Mouse (Mus musculus) hindbrain, embryonic 14.5 days (tissue): ENCODE results near the gene Add3. TPM values are rescaled to one million over a fixed set of nuclear protein-coding genes. Genes with fewer than 3 reads are reported as not detected.
"Not testable (repeated sequence)": the region's sequence is repeated elsewhere in the genome, so short reads cannot be mapped to it uniquely, and the experiment has no call there.

Source experiments
- ATAC-seq: fragments of 200-750 bp; cut with Nextera tagmentation; 2 replicates; pipeline ENCODE4 v1.8.0; 2017; ENCODE audit warnings: moderate number of reproducible peaks, mild to moderate bottlenecking, moderate TSS enrichment, moderate library complexity; ENCODE audit not compliant: low FRiP score
- DNase-seq: peaks from one replicate; pipeline ENCODE4 v3.0.0-alpha.2; 2015; ENCODE audit warnings: low spot score
- H3K27ac ChIP-seq: fragments of 300-500 bp; sonication (generic); 2 replicates; pipeline ENCODE4 v1.5.1; 2014; ENCODE audit warnings: mild to moderate bottlenecking, moderate library complexity
- H3K27me3 ChIP-seq: fragments of 300-500 bp; sonication (generic); 2 replicates; pipeline ENCODE4 v1.6.1; 2014; ENCODE audit warnings: mild to moderate bottlenecking, low read length, mixed read lengths; ENCODE audit not compliant: control insufficient read depth, insufficient read depth
- H3K36me3 ChIP-seq: fragments of 300-500 bp; sonication (generic); replicated peaks from 2 replicates; pipeline ENCODE4 v1.6.1; 2014; ENCODE audit not compliant: control insufficient read depth, insufficient read depth
- H3K4me1 ChIP-seq: fragments of 300-500 bp; sonication (generic); replicated peaks from 2 replicates; pipeline ENCODE4 v1.6.1; 2014; ENCODE audit warnings: antibody characterized with exemption, low read length, mixed read lengths; ENCODE audit not compliant: control insufficient read depth, insufficient read depth
- H3K4me2 ChIP-seq: fragments of 300-500 bp; sonication (generic); replicated peaks from 2 replicates; pipeline ENCODE4 v1.6.1; 2014; ENCODE audit warnings: mild to moderate bottlenecking, moderate library complexity
- H3K4me3 ChIP-seq: fragments of 300-500 bp; sonication (generic); replicated peaks from 2 replicates; pipeline ENCODE4 v1.5.1; 2014; ENCODE audit warnings: mild to moderate bottlenecking, low read length
- H3K9ac ChIP-seq: fragments of 300-500 bp; sonication (generic); 2 replicates; pipeline ENCODE4 v1.6.1; 2014
- H3K9me3 ChIP-seq: fragments of 300-500 bp; sonication (generic); 2 replicates; pipeline ENCODE4 v1.6.1; 2016; ENCODE audit warnings: low read length; ENCODE audit not compliant: control insufficient read depth
- WGBS: fragments of 180-500 bp; shearing (Covaris S2); extraction: QIAGEN DNeasy Blood & Tissue Kit; methylation state at CpG from one replicate; pipeline ENCODE4 v1.1.7; 2014; 5-methylcytosine and 5-hydroxymethylcytosine counted together
- polyA plus RNA-seq: library from polyadenylated mRNA; unstranded; fragments of >200 nt; fragmentation: Nextera tagmentation; extraction: Ambion mirVana; gene quantifications from 2 replicates; pipeline ENCODE4 v1.2.1, GENCODE M21; 2014

Add3 gene
- polyA plus RNA-seq, 1 experiment from 2014 or later, result 43.4 TPM

GRCm38 (mm10) chr19:53210251-53210650, 70.0 kb downstream of the Add3 start:
- 86% methylated on average over 2 of the region's 2 CpGs for WGBS
- no peak overlapping the region for H3K9ac ChIP-seq
- no peaks in the 10 kb centered on the region for H3K9me3 ChIP-seq
- H3K4me1 ChIP-seq, result no peaks in the 10 kb centered on the region
- ATAC-seq (no peak), DNase-seq (no peak)
- H3K27ac ChIP-seq, result no peak overlapping the region
- no peaks in the 10 kb centered on the region for H3K27me3 ChIP-seq
- H3K36me3 ChIP-seq, result no peaks in the 10 kb centered on the region
- H3K4me2 ChIP-seq, result no peak overlapping the region
- no peak overlapping the region for H3K4me3 ChIP-seq

GRCm38 (mm10) chr19:53215352-53215751, 75.1 kb downstream of the Add3 start:
- no peak overlapping the region for H3K4me2 ChIP-seq
- ATAC-seq, result no peak
- no peaks in the 10 kb centered on the region for H3K9me3 ChIP-seq
- no peak overlapping the region for H3K4me3 ChIP-seq
- no peaks in the 10 kb centered on the region for H3K36me3 ChIP-seq
- no peaks in the 10 kb centered on the region for H3K27me3 ChIP-seq
- 83% methylated on average over 2 of the region's 2 CpGs for WGBS
- H3K9ac ChIP-seq, result no peak overlapping the region
- DNase-seq, result no peak
- no peaks in the 10 kb centered on the region for H3K4me1 ChIP-seq
- H3K27ac ChIP-seq, result no peak overlapping the region

GRCm38 (mm10) chr19:53216761-53217538, 76.7 kb downstream of the Add3 start:
- Histone ChIP-seq H3K9ac (no peak overlapping the region), H3K4me3 (no peak overlapping the region), H3K36me3 (no peaks in the 10 kb centered on the region), H3K4me1 (no peaks in the 10 kb centered on the region), H3K9me3 (no peaks in the 10 kb centered on the region), H3K27ac (no peak overlapping the region), H3K4me2 (no peak overlapping the region), H3K27me3 (no peaks in the 10 kb centered on the region)
- 92% methylated on average over 18 of the region's 18 CpGs for WGBS
- ATAC-seq (no peak), DNase-seq (no peak)

- Histone ChIP-seq H3K4me2 (no peak overlapping the region), H3K27me3 (no peaks in the 10 kb centered on the region), H3K9ac (no peak overlapping the region), H3K36me3 (no peaks in the 10 kb centered on the region), H3K4me3 (no peak overlapping the region), H3K27ac (no peak overlapping the region), H3K4me1 (no peaks in the 10 kb centered on the region), H3K9me3 (no peaks in the 10 kb centered on the region)
- WGBS, result 94% methylated on average over 8 of the region's 8 CpGs
- no peak for ATAC-seq
- DNase-seq, result no peak
Observed at GRCm38 (mm10) chr19:53217837-53218236, 77.6 kb downstream of the Add3 start.

GRCm38 (mm10) chr19:53219305-53219704, 79.1 kb downstream of the Add3 start:
- Histone ChIP-seq H3K36me3 (no peaks in the 10 kb centered on the region), H3K4me2 (no peak overlapping the region), H3K9me3 (no peaks in the 10 kb centered on the region), H3K27ac (no peak overlapping the region), H3K9ac (no peak overlapping the region), H3K27me3 (no peaks in the 10 kb centered on the region), H3K4me1 (no peaks in the 10 kb centered on the region), H3K4me3 (no peak overlapping the region)
- DNase-seq (no peak), ATAC-seq (no peak)
- WGBS, result 90% methylated on average over 3 of the region's 3 CpGs

- no peak for DNase-seq
- ATAC-seq, result no peak
- Histone ChIP-seq H3K27ac (no peak overlapping the region), H3K4me2 (no peak overlapping the region), H3K4me1 (no peaks in the 10 kb centered on the region), H3K36me3 (no peaks in the 10 kb centered on the region), H3K27me3 (no peaks in the 10 kb centered on the region), H3K9me3 (no peaks in the 10 kb centered on the region), H3K4me3 (no peak overlapping the region), H3K9ac (no peak overlapping the region)
- 98% methylated on average over 3 of the region's 3 CpGs for WGBS
Observed at GRCm38 (mm10) chr19:53221186-53221585, 80.9 kb downstream of the Add3 start.

GRCm38 (mm10) chr19:53225249-53226070, 85.2 kb downstream of the Add3 start:
- not testable (repeated sequence) for H3K9ac ChIP-seq, H3K36me3 ChIP-seq, ATAC-seq, DNase-seq, H3K9me3 ChIP-seq, H3K4me3 ChIP-seq, H3K4me1 ChIP-seq, H3K27me3 ChIP-seq, H3K27ac ChIP-seq, H3K4me2 ChIP-seq
- 89% methylated on average over 2 of the region's 2 CpGs for WGBS

- Histone ChIP-seq H3K27me3 (no peaks in the 10 kb centered on the region), H3K4me3 (no peak overlapping the region), H3K36me3 (0 out of 2 replicates have a peak, but pooled peaks cover 5% of the 10 kb centered on the region), H3K27ac (no peak overlapping the region), H3K9me3 (no peaks in the 10 kb centered on the region), H3K9ac (no peak overlapping the region), H3K4me2 (no peak overlapping the region), H3K4me1 (no peaks in the 10 kb centered on the region)
- 83% methylated on average over 13 of the region's 13 CpGs for WGBS
- ATAC-seq (no peak), DNase-seq (no peak)
Observed at GRCm38 (mm10) chr19:53226651-53227050, 86.4 kb downstream of the Add3 start.

GRCm38 (mm10) chr19:53228064-53228794, 88.0 kb downstream of the Add3 start:
- H3K9me3 ChIP-seq, result no peaks in the 10 kb centered on the region

More at GRCm38 (mm10) chr19:53228064-53228794, 88.0 kb downstream of the Add3 start:
- Histone ChIP-seq H3K27me3 (no peaks in the 10 kb centered on the region), H3K9ac (no peak overlapping the region), H3K27ac (no peak overlapping the region), H3K36me3 (0 out of 2 replicates have a peak, but pooled peaks cover 5% of the 10 kb centered on the region), H3K4me1 (no peaks in the 10 kb centered on the region), H3K4me3 (no peak overlapping the region), H3K4me2 (no peak overlapping the region)
- no peak for DNase-seq
- ATAC-seq, result no peak
- WGBS, result 96% methylated on average over 7 of the region's 7 CpGs
